Comparison of ENCODE assay signal across 12 mouse cellular contexts in genomic region chr5:54059998-54060397, GRCm38 (mm10).
DNase-seq lines count a peak whose midpoint lies in the region; TF ChIP-seq lines count a peak whose summit lies in the region.
"Had no signal": no experiment of that assay in that cellular context is flagged by ENCODE, and none has a peak within 500 bp of the region (broad histone marks: within the 10 kb centered on the region; RNA-seq: fewer than 3 reads in every experiment).

No protein-coding gene starts in this region.

- no peak overlapping the region for H3K4me3 ChIP-seq in layer of hippocampus, adult 2 months
- H3K4me3 ChIP-seq: neural tube, embryonic 15.5 days had no signal

- no peak for DNase-seq in layer of hippocampus, adult 2 months (ENCODE audit: low spot score in 2 of 2)
- no peak for DNase-seq in layer of hippocampus, adult 18-20 months (ENCODE audit: low spot score in 2 of 2)
- peak; percentile 43 for DNase-seq in c-Kit-positive CD71-positive TER-119-negative erythroid progenitor cells, embryonic 14.5 days (ENCODE audit: low read depth)
- DNase-seq in induced T-regulatory cell, adult 2 months (ENCODE audit: low read depth), result peak; percentile 71
- DNase-seq in skeletal muscle tissue, adult 2 months (ENCODE audit: low read depth, low spot score), result peak; percentile 13
- DNase-seq in right cerebral cortex, adult 2 months (ENCODE audit: low spot score in 2 of 2), result no peak
- no peak for DNase-seq in frontal cortex, postnatal 25 days (ENCODE audit: low spot score in 2 of 2)
- DNase-seq in thymus, postnatal 36 days, result no peak
- DNase-seq: midbrain, embryonic 14.5 days had no signal

- H3K27ac ChIP-seq in layer of hippocampus, adult 2 months, result peak overlapping the region; percentile 37
- H3K27ac ChIP-seq: hindbrain, embryonic 14.5 days; kidney, postnatal 0 days; neural tube, embryonic 15.5 days had no signal

- TF ChIP-seq CTCF in layer of hippocampus, adult 2 months (conservative IDR thresholded peaks at IDR 0.05), result no peak

Comparison
In these comparisons a context has a peak if more than half of its experiments do, and no peak if none do; other contexts are left out.
1. DNase-seq: peak in c-Kit-positive CD71-positive TER-119-negative erythroid progenitor cells, embryonic 14.5 days (single experiment), induced T-regulatory cell, adult 2 months (single experiment) and skeletal muscle tissue, adult 2 months (single experiment); none in layer of hippocampus, adult 2 months (0 of 2), layer of hippocampus, adult 18-20 months (0 of 2), right cerebral cortex, adult 2 months (0 of 2), frontal cortex, postnatal 25 days (0 of 2) and thymus, postnatal 36 days (0 of 2).